Mouse (Mus musculus): ENCODE results near the gene Icam5.
"Not testable (repeated sequence)": the region's sequence is repeated elsewhere in the genome, so short reads cannot be mapped to it uniquely, and the experiment has no call there.

Gene Icam5

DNA sequence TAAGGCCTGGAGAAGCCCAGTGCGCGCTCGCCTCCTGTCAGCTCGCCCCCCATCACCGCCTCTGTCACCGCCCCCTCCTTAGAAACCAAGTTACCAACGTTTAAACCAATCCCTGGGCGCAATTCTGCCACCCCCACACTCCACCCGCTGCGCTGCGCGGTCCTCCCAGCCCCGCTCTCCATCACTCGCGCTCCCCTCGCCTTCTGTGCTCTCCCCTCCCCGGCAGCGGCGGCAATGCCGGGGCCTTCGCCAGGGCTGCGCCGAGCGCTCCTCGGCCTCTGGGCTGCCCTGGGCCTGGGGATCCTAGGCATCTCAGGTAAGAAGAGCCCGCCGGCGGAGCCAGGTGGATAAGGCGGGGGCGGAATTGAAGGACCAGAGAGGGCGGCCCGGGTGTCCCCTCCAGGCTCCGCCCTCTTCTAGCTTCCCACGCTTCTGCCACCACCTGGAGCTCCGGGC is at the start of gene Icam5:
Gene Icam5 (plus strand): TSS at position 178 of the 456 bp plus-strand sequence.
- peak in 1 of 2 experiments; percentile 32 for DNase-seq (ENCODE audit: low read depth in 2 of 2, low spot score in 2 of 2)

DNA sequence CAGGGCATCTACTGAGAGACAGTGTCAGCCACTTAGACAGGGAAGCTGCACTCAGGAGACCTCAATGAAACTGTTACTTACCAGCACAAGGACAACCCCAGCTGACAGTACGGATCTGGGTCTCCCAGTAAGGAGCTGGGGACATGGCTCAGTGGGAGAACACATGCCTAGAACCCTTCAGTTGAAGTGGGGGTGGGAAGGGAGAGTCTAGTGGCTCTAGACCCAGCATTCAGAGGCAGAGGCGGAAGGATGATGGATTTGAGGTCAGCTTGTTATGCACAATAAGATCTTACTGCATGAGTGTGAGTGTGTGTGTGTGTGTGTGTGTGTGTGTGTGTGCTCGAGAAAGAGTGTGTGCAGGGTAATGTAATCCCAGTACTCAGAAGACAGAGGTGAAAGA is 49.7 kb upstream of the Icam5 start:
- DNase-seq (ENCODE audit: low read depth in 2 of 2, low spot score in 2 of 2), result no peak

DNA sequence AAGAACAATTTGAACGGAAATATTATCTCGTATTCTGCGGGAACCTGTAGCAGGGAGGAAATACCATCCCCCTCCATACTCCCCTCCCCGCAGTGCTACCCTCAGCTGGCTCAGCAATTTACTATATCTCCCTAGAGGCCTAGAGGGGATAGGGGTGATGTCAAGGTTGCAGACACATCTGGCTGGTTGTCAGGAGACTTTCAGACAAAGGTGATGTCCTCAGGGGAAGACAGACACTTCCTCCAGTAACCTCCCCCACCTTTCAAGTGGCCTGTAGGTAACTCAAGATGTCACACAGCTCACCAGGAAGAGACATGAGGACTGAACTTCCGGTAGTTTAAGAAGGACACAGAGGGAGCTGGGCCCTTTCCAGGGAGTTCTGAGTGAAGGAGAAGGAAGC is 48.7 kb upstream of the Icam5 start:
- peak in 1 of 2 experiments; percentile 6 for DNase-seq (ENCODE audit: low read depth in 2 of 2, low spot score in 2 of 2)

DNA sequence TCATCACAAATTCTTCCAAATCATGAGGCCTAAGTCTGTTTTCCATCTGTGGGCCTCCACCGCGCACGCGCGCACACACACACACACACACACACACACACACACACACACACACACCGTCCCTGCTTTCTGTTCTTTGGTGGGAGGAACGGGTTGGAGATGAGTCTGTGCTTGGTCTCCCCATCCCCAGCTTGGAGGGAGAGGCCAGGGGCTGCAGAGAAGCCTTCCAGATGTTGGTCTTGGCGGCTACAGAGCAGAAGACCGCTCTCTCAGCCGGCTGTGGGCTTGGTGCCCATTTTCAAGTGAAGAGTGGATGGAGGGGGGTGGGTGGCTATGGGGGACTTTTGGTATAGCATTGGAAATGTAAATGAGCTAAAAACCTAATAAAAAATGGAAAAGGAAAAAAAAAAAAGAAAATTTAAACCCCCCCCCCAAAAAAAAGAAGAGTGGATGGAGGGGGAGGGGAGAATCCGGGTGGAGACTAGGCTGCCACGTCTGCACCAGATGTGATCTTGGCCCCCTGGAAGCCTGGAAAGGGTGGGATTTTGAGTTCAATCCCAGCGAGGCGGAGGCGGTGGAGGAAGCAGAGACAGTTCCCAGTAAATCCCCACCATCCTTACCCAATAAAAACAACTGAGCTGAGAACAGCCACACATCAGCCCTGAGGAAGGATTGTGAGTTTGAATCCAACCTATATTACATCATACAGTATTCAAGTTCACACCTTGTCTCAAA is 44.8 kb upstream of the Icam5 start:
- DNase-seq (ENCODE audit: low read depth in 2 of 2, low spot score in 2 of 2), result no peak

DNA sequence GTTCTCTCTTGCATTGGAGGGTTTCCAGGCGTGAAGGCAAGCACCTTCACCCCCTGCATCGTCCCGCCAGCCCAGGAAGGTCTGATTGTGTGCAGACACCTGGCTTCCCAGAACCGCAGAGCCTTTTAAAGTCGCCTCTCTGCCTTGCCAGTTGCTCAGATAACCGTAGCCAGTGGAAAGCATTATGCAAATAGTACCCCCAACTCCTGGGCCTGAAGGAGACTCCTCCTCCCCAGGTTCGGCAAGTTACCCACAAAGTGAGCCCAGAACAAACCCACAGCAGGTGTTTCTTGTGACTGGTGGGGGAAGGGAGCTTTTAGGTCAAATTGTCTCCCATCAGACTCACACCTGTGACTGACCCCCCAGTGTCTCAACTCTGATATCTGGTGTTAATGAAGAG is 43.9 kb upstream of the Icam5 start:
- DNase-seq (ENCODE audit: low read depth in 2 of 2, low spot score in 2 of 2), result no peak

DNA sequence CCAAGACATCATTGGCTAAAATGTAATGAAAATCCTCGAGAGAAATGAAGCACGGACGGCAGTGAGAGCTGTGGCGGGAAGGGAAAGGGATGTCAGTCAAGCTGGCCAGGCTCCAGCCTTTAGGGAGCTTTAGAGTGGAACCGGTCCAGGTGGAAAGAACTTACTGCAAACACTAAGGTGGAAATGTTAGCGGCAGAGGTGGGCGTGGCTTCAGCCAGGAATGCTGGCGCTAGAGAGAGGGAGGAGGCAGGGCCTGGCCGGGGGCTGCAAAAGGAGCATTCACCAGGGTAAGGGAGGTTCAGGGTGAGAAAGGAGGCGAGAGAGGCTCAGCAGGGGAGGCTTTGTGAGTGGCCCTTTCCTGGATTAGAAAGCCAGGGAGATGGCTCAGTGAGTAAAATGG is 41.0 kb upstream of the Icam5 start:
- DNase-seq (ENCODE audit: low read depth in 2 of 2, low spot score in 2 of 2), result no peak

DNA sequence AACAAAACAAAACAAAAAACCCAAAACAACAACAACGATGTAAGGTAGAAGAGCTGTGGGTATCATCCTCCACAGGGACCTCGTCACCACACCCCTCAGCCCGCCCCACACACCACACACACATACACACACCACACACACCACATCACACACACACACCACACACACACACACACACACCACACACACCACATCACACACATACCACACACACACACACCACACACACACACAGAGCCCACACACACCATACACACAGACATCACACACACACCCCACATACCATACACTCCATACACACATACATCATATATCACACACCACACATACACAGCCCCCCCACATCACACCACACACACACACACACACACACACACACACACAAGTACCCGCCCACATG is 40.3 kb upstream of the Icam5 start:
- no peak for DNase-seq (ENCODE audit: low read depth in 2 of 2, low spot score in 2 of 2)

DNA sequence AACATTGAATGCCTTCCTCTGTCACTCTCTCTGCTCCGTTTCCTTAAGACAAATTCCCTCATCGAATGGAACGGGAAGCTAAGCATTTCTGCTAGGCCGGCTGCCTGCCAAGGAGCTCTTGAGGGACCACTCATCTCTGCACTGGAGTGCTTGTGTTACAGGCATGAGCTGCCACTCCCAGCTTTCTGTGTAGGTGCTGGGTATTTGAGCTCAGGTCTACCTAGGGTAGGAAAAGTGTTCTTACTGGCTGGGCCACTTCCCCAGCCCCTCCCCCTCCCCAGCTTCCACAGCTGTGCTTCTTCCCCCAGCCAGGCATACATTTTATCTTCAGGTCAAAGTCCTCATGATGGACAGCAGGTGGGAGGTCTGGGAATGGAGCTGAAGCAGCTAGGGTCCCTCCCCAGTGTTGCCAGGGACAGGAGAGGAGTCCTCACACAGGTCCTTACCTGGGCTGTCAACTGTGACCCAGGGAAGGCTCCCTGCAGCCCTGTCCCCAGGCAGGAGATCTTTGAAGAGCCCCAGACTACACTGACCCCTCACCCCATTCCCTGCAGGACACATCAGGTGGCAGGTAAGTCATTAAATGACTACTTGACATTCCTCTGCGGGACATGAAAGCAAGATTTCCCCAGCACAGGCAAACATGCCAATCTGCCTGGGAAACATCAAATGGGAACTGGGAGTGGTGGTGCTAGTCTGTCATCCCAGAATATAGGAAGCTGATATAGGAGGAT is 38.5 kb upstream of the Icam5 start:
- DNase-seq (ENCODE audit: low read depth in 2 of 2, low spot score in 2 of 2), result no peak

DNA sequence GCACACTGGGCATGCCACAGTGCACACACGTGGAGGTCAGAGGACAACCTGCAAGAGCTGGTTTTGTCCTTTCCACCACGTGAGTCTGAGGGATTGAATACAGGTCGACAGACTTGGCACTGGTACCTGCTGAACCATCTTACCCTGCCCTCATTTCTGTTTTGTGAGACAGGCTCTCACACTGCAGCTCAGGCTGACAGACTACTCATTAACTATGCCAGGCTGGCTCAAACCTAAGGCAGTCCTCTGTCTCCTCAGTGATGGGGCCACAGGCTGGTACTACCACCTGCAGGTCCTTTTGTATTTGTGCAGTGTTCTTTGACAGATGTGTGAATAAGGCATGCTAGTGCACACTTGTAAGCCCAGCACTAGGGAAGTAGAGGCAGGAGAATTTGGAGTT is 36.8 kb upstream of the Icam5 start:
- DNase-seq (ENCODE audit: low read depth in 2 of 2, low spot score in 2 of 2), result no peak

DNA sequence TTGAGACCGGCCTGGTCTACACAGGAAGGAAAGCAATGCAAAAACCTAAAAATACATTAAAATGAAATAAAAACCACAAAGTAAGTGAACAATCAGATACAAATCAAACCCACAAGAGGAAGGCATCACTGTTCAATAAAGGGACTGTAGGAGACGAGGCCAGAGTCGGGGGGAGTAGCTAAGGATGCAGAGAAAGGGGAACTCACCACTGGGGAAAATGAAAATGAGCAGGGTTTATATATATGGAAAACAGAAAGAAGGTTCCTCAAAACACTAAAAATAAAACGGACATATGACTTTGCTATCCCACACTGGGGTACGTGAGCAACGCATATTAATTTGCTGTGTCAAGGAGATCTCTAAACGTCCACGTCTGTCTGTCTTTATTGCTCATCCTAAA is 34.8 kb upstream of the Icam5 start:
- no peak for DNase-seq (ENCODE audit: low read depth in 2 of 2, low spot score in 2 of 2)

DNA sequence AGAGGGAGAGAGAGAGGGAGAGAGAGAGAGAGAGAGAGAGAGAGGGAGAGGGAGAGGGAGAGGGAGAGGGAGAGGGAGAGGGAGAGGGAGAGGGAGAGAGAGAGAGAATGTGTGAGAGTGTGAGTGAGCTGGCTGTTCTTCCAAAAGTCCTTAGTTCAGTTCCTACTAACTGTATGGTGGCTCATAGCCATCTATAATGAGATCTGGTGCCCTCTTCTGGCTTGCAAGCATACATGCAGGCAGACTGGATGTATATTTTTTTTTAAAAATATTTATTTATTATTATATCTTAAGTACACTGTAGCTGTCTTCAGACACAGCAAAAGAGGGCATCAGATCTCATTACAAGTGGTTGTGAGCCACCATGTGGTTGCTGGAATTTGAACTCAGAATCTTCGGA is 33.5 kb upstream of the Icam5 start:
- DNase-seq (ENCODE audit: low read depth in 2 of 2, low spot score in 2 of 2), result peak in 1 of 2 experiments; percentile 13

DNA sequence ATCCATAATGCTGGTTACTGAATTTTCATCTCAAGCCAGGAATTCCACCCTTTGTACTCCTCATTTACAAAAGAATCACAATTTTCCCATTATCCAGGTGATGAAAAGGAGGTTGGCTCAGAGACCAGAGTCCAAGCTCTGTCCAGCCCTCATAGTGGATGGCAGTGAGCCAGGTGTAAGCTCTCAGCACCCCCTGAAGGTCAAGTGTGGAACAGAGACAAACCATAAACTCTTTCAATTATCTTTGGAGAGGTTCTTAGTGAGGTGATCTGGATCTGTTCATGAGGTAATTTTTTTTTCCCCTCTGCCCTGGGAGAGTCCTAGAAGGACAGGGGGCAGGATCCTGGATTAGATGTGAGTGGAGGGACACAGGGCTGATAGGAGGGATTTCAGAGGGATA is 31.1 kb upstream of the Icam5 start:
- no peak for DNase-seq (ENCODE audit: low read depth in 2 of 2, low spot score in 2 of 2)

DNA sequence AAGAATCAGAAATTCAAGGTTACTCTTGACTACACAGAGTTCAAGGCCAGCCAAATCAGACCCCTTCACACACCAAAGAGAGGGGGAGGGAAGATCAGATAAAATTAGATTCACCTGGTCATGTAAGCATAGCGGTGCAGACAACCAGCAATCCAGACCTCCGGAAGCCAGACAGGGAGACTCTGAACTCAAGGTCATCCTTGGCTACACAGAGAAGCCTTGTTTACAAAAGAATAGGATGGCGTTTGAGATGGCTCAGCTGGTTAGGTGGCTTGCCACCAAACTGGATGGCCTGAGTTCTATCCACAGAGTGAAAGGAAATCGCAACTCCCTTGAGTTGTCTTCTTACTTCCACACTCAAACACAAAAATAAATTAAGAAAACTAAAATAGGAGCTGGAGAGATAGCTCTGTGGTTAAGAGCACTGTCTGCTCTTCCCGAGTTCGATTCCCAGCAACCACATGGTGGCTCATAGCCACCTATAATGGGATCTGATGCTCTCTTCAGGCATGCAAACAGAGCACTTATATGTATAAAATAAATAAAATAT is 30.1 kb upstream of the Icam5 start:
- no peak for DNase-seq (ENCODE audit: low read depth in 2 of 2, low spot score in 2 of 2)

DNA sequence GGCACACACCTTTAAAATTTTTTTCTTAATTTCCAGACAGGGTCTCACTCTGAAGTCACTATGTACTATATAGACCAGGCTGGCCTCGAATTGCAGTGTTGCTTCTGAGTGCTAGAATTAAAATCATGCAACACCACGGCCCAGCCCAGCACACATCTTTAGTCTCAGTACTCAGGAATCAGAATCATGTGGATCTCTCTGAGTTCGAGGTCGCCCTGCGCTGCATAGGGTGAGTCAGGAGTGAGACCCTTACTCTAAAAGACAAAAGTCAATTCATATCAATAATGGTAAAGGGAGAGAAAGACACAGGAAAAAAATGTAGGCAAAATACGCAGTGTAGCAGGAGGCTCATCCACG is 29.6 kb upstream of the Icam5 start:
- DNase-seq (ENCODE audit: low read depth in 2 of 2, low spot score in 2 of 2), result no peak

DNA sequence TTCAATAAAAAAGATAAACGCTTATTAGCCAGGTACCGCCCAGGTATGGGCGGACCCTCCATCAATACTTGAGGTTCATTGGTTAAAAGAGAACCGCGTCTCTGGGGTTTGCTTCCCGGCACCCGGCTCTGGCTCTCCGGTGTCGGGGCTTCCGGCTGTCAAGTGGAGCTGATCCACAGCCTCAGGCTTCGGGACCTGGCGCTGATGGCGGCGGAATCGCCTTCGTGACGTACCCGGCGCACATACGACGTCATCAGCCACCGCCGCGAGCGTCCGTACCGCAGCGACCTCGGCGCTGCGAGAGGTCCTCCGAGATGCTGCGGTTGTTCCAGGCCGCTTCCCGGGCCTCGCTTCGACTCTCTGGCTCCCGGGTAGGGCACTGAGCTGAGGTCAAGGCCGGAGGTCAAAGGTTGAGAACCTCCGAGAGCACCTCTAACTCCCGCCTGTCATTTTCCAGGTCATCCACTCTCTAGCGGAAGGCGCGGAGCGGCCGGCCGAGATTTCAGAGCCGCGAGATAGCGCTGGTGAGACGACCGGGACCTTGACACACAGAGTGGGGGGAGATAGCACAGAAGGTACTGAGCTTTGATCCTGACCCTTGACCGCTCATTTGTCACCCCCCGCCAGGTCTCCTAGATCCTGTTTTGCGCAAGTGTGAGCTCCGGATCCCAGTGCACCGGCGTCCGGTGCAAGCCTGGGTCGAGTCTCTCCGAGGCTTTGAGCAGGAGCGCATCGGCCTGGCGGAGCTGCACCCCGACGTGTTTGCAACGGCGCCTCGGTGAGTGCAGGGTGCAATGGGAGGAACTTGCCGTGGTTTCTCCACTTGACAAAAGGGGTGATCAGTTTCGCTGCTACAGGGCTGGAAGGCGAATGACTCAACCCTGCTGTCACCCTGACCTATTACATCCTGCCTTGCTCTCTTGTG is 29.0 kb upstream of the Icam5 start, which contains the start of gene Mrpl4:
Gene Mrpl4 (plus strand): TSS at position 112 of the 925 bp plus-strand sequence.
- DNase-seq (ENCODE audit: low read depth in 2 of 2, low spot score in 2 of 2), result peak; percentile 75 to 79

DNA sequence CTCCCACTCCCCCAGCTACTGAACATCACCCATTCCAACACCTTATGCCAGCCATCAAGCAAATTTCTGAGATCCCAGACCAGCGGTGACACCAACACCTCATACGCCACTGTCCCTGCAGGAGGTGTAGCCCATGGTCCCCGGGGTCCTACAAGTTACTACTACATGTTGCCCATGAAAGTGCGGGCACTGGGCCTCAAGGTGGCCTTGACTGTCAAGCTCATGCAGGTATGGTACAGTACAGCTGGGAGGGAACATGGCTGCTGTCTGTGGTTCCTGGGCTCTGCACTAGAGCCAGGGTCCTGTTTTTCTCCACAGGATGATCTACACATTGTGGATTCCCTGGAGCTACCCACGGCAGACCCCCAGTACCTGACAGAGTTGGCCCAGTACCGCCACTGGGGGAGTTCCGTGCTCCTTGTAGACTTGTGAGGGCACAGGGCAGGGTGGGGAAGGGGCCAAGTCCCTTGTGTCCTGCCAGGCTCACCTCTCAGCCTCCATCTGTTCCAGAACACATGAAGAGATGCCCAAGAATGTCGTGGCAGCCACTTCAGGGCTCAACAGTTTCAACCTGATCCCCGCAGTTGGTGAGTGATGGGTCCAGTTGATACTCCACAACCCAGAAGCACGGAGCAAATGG is 24.4 kb upstream of the Icam5 start:
- no peak for DNase-seq (ENCODE audit: low read depth in 2 of 2, low spot score in 2 of 2)

DNA sequence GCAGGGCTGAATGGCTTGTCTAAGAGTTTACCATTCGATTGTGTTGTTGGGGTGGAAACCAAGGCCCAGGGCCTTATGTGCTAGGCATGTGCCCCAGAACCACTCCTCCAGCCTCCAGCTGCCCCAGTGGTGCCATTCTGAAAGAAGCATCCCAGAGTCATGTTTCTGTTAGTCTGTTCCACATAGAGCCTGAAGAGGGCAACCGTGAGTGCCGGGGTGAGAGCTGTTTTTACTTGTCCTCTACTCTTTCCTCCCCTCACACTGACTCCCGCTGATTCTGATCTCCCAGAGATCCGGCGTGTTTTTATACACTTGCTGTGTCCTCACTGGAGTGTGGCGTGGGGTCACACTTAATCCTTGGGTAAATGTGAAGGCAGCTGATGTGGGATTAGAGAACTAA is 23.9 kb upstream of the Icam5 start:
- DNase-seq (ENCODE audit: low read depth in 2 of 2, low spot score in 2 of 2), result no peak

DNA sequence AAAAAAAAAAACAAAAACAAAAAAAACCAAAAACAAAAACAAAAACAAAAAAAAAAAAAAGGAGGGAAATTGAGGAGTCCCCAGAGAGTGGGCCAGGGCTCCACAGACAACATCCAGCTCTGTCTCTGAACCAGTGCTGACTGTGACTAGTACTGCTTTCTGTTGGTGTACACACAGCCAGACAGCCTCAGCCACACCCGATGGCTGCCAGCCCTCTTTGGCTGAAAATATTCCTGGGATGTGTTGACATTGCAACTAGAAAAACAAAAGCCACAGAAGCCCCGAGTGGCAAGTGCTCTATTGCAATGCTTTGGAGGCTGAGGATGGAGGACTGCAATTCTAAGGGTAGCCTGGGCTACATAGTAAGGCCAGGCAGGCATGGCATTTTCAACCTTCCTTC is 21.5 kb upstream of the Icam5 start:
- no peak for DNase-seq (ENCODE audit: low read depth in 2 of 2, low spot score in 2 of 2)

DNA sequence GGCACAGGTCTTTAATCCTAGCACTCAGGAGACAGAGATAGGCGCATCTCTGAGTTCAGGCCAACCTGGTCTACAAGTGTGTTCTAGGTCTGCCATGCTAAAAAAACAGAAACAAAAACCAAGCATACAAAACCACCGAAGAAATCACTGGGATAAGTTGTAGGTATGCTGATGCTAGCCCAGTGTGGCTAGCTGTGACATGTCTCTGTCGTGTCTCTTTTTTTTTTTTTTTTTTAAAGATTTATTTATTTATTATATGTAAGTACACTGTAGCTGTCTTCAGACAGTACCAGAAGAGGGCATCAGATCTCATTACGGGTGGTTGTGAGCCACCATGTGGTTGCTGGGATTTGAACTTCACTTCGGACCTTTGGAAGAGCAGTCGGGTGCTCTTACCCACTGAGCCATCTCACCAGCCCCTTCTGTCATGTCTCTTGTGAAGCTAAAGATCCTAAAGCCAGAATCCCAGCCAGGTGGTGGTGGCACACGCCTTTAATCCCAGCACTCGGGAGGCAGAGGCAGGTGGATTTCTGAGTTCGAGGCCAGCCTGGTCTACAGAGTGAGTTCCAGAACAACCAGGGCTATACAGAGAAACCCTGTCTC is 20.8 kb upstream of the Icam5 start:
- DNase-seq (ENCODE audit: low read depth in 2 of 2, low spot score in 2 of 2), result not testable (repeated sequence)

DNA sequence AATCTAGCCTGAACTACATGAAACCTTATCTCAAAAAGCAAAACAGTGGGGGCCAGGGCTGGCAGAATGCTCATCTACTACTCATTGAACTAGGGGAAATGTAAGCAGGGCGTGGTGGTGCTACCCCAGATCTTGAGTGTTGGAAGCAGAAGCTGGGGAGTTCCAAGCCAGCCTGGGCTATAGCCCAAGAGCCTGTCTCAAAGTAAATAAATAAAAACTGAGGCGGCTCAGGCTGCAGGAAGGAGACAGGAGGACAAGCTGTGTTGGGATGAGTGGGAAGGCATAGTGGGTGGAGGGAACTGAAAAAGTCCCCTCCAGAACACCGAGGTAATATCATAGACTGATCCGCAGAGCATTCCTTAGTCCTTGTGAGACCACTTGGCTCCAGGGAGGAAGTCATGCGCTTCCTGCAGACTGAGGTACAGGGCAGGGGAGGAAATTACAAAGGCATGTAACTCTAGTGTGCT is 20.0 kb upstream of the Icam5 start:
- no peak for DNase-seq (ENCODE audit: low read depth in 2 of 2, low spot score in 2 of 2)

Data from CD8-positive naive resting alpha-beta T cell, adult 2 months (primary cell).